ENCODE assay signal across 22 mouse cellular contexts in genomic region chr7:78737196-78737595, GRCm38 (mm10).
"Had no signal": no experiment of that assay in that cellular context is flagged by ENCODE, and none has a peak within 500 bp of the region (broad histone marks: within the 10 kb centered on the region; RNA-seq: fewer than 3 reads in every experiment).

No protein-coding gene starts in this region.

- H3K9ac ChIP-seq: limb, embryonic 13.5 days; liver, embryonic 12.5 days; liver, embryonic 15.5 days; lung, embryonic 15.5 days had no signal

- H3K4me3 ChIP-seq: layer of hippocampus, adult 2 months; limb, embryonic 10.5 days; limb, embryonic 13.5 days; liver, embryonic 12.5 days; liver, embryonic 15.5 days; lung, embryonic 15.5 days; megakaryocyte, embryonic 14.5 days had no signal

- H3K4me1 ChIP-seq: limb, embryonic 10.5 days; limb, embryonic 13.5 days; liver, embryonic 12.5 days; liver, embryonic 15.5 days; lung, embryonic 15.5 days; megakaryocyte, embryonic 14.5 days had no signal

- H3K27ac ChIP-seq: layer of hippocampus, adult 2 months; limb, embryonic 10.5 days; limb, embryonic 13.5 days; liver, embryonic 12.5 days; liver, embryonic 15.5 days; lung, embryonic 15.5 days; stomach, postnatal 0 days had no signal

- H3K9me3 ChIP-seq: limb, embryonic 10.5 days; limb, embryonic 13.5 days; liver, embryonic 12.5 days; liver, embryonic 15.5 days; lung, embryonic 15.5 days; megakaryocyte, embryonic 14.5 days had no signal

- ATAC-seq: liver, embryonic 12.5 days had no signal

- H3K27me3 ChIP-seq: limb, embryonic 13.5 days; liver, embryonic 12.5 days; liver, embryonic 15.5 days; lung, embryonic 15.5 days had no signal

- DNase-seq: kidney, adult 11 months; kidney, adult 9 months; kidney, postnatal 14 days; kidney, postnatal 4 days; layer of hippocampus, adult 9-11 months; liver; lung, adult 18-20 months; lung, postnatal 10 days; lung, postnatal 36 days; midbrain, embryonic 14.5 days; right cerebral cortex, adult 18-20 months; right cerebral cortex, postnatal 14 days; right cerebral cortex, postnatal 4 days had no signal

- H3K4me2 ChIP-seq: limb, embryonic 13.5 days; liver, embryonic 12.5 days; liver, embryonic 15.5 days; lung, embryonic 15.5 days; midbrain, embryonic 11.5 days had no signal

- H3K36me3 ChIP-seq: limb, embryonic 10.5 days; limb, embryonic 13.5 days; liver, embryonic 12.5 days; liver, embryonic 15.5 days; lung, embryonic 15.5 days had no signal
